Mouse (Mus musculus): ENCODE results near the gene Slc25a33.

DNA sequence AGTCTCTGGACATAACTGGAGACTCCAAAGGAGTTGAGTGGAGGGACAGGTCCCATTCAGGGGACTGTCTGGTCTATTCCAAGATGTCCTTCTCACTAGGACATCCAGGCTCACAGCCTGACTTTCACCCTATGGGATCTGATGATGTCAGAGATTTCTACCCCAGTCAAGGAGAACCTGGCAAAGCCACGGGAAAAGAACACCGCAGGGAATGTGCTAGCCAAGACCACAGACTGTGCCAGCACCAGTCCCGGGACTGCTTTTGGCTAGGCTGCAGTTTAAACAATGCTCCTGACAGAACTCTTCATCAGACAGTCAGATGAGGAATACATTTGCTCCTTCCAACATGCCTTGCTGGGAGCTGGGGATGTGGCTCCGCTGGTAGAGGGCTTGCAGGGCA, 74.1 kb downstream of the Slc25a33 start:
- no peak for TF ChIP-seq TAL1 (IDR thresholded peaks at IDR 0.05; ENCODE audit: low read length)
- no peak for TF ChIP-seq GATA1 (IDR thresholded peaks at IDR 0.05; ENCODE audit: low read length)

Measured in erythroblast, embryonic 14.5 days (primary cell).